Mouse (Mus musculus): ENCODE measurements around the gene Gng7.

The Gng7 gene

DNA sequence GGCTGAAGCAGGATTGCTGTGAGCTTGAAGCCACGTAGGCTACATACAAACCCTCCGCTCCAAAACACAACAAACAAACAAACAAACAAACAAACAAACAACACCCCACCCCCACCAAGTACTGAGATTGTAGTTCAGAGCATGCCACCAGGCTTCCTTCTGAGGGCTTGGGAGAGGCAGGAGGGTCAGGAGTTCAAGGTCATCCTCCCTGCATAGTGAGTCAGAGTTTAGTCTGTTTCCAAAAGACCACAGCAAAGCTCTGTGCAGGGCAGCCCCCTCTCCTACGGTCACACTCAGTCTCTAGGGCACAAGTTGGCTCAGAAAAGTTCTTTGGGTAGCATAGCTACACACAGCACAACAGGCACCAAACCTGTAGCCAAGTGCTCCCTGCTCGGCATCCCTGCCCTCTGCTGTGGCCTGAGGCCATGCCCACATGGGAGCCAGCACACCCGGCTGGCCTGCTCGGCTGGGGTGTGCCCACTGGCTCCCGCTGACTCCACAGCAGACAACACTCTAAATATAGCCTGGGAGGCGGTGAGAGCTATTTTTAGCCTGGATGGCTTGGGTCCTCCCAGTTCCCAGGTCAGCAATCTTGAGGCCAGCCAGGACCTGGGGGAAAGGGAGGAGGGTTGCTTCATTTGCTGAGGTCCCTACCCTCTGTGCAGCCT lies 74.3 kb downstream of the Gng7 start:
- no peak for DNase-seq

DNA sequence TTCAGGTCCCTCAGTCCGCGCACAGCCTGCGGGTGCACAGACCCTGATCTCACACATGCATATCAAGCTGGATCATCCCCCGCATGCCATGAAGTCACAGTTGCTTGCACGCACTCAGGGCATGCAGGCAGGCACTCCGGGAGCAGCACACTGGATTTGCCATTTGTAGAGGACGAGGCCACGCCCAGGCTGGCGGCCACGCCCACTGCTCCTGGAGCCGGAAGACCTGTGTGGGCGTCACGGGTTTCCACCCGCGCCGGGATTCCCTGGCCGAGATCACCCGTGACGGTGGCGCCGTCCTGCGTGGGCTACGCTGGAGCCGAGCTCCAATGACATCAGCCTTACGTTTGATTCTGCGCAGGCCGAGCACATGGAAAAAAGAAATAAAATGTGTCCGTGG lies 75.1 kb downstream of the Gng7 start:
- DNase-seq, result peak; percentile 65 to 81

DNA sequence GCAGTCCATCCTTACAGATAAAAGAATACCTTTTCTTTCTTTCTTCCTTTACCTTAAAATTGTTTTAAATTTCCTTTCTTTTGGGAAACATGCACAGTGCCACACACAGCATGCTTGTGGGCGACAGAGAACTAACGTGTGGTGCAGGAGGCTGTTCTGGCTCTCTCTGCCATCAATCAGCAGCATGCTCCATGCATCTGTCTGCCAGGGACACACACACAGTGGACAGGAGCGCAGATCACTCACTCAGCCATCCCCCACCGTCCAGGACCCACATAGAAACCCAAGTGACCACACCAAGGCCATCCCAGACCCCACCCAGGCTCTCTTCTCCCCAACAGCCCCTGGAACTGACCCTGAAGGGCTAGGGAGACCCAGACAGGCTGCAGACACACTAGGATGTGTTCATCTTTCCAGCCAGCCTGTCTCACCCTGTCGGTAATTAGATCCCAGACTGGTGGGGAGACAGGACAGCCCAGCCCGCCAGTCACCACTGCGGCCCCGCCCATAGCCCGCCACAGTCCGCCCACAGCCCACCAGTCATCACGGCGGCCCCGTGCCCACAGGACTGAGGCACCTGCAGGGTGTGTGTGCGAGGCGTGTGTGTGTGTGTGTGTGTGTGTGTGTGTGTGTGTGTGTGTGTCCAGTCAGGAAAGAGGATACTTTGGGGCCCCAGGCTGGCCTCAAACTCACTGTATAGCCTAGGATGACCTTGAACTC lies 75.8 kb downstream of the Gng7 start:
- no peak for DNase-seq

DNA sequence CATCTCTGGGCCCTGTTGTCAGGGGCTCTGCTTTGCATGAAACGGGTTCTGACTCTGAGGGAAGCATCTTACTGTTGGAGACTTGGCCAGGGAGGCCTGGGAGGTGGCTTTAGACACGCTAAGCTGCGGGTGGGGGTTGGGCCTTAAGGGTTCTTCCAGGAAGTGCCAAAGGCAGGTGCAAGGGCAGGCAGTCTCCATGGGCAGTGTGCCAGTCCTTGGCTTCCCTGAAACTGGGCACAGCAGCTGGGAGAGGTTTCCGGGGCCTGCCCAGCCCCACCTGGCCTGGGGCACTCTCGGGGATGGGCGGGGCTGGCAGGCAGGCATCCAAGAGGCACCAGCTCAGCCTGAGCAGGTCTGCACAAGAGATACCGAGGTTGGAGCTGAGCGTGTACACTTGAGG lies 77.1 kb downstream of the Gng7 start:
- DNase-seq, result peak in 1 of 2 experiments; percentile 31

DNA sequence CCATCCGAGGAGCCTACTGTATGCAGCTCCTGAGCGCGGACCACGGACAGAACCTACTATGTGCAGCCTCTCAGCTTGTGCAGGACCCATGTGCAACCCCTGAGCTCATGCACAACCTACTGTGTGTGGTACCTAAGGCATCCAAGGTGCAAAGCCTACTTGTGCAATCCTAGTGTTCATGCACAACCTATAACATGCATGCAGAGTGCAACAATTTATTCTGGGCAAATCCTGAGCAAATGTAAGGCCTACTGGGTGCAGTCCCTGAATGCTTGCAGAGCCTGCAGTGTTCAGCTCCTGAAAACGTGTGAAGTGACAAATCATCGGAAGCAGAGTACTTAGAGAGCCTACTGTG lies 78.0 kb downstream of the Gng7 start:
- no peak for DNase-seq

DNA sequence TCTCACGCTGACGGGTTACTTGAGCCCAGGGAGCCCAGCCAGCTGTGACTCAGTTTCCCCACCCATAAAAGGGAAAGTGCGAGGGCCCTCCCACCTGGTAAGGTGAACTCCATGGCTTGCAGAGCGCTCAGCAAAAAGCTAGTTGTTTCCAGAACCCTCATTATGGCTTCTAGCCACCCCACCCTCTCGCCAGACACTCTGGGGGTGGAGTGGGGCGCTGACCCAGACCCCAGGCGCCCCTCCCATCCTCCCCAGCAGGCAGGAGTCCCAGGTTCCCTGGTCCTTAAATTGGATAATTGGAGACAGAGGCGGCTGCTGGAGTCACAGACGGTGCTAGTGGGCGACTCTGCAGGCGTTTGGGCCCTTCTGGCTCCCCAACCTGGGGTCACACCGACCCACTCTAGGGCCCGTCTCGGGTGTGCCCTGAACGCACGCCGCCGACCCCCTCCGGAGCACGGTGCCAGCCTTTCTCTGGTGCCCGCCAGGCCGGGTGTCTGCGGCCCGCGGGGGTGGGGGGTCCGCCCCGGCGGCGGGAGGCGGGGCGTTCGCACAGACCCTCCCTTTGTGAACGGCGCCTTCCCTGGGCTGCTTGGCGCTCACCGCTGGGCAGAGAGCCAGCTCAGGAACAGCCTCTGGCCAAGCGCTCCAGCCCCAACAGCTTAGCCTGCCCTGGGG lies 78.5 kb downstream of the Gng7 start:
- no peak for DNase-seq

DNA sequence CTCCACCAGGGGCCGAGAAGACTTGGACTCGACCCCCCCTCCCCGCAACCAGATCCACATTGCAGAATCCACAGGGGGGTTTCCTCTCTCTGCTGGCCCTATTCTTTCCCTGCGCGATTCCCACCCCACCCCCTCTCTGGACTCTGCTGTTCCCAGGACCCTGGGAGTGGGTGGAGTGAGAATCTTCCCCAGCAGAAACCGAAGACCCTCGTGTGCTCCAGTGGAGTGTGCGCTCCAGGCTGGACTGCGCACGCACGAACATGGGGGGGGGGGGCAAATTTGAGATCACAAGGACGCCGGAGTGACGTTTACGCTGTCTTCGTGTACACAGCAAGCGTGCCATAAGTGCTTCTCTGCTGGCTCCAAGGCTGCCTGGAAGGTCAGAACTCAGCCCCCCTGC lies 79.0 kb downstream of the Gng7 start:
- DNase-seq, result no peak

DNA sequence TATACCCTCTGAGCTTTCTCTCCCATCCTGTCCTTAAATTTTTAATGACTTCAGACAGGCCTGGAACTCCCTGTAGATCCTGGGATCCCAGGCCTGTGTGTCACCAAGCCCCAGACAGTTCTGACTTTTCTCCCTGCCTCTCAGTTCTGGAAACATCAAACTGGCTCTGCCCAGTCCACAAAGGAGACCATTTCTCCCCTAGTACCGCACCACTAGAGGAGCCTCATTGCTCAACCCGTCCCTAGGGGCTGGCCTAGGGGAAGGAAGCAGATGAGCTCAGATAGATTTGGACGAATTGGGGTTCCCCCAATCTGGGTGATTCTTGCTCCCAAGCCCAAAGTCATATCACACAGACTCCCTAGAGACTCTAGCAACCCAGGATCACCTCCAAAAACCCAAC lies 79.5 kb downstream of the Gng7 start:
- no peak for DNase-seq

DNA sequence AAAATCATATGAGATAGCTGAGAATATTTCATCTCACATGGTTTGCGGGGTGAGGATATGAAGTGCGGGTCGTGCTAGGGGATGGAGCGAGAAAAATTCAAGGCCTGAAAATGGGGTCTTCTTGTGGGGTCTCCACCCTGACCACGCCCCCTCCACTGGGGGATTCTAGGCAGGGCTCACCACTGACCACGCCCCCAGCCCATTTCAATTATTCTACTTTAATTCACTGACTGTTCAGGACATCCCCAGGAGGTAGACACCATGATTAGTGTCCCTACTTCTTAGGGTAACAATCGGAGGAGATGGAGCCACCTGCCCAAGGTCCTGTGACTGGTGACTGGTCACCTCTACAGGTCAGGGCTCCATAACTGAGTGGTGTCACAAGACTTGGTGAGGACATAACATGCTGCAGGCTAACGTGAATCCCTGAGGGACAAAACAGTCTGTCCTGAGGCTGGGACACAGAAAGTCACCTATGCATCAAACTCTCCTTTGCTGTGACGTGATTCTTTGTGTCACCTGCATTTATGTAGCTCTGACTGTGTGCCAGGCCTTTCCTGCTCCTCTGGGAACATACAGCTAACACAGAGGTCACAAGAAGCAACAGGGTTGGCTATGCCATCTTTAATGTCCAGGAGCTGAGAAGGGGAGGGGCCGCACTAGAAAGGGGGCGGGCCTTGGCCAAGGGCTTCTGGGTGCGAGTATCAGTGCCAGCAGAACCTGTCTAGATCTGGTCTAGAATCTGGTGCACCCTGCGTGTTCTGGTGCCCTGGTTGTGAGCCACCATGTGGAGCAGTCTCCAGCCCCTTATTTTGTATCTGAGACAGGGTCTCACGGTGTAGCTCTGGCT lies 80.4 kb downstream of the Gng7 start:
- no peak for DNase-seq

DNA sequence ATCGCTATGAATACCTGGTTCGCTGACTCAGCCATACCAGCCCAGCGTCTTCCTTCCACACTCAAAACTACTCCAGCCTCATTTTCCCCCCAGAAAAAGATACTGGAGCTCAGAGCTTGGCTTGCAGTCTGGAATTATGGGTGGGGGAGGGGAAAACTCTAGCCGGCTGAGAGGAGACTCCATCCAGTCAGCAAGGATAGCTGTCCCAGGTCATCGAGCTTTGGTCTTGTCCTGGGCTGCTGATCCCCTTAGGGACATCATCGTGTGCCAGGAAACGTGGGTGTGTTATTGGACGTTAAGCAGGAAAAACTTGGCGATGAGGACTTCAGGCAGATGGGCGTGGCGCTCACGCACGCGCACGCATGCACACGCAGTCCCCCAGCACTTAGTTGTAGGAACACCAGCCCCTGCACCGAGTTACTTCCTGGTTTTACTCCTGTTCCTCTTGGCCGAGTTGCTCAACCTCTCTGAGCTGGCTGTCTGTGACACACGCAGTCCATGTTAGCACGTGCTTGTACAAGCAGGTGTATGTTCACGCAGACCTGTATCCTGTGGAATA lies 81.2 kb downstream of the Gng7 start:
- DNase-seq, result peak; percentile 32 to 49

DNA sequence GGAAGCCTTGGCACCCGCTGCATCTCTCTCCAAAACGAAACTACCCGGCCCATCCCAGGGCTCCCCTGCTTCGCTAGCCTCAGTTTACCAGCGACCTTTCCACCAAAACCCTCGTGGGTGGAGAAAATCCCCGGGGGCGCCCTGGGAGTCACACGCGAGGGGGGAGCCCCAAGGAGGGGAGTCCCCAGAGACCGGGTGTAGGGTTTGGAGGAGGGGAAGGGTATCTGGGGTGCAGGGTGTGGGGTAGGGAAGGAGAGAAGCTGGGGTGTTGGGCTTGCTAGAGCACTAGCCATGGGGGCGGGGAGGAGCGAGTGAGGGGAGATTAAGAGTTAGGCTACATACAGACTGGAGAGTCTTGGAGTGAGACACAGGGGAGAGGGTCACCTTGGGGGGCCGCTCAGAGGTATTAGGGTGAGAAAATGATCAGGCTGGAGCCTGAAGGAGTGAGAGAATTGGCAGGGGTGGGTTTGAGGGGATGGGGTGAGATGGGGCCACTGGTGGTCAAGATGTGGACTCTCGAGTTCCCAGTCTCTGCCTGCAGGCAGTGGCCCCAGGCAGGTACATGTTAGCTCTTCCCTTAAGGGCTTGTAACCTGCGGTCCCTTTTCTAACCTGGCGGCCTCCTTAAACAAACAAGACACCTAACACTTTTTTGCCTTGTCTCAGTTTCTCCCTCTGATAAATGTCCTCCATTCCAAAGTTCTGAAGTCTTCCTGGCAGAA lies 81.9 kb downstream of the Gng7 start:
- no peak for DNase-seq

DNA sequence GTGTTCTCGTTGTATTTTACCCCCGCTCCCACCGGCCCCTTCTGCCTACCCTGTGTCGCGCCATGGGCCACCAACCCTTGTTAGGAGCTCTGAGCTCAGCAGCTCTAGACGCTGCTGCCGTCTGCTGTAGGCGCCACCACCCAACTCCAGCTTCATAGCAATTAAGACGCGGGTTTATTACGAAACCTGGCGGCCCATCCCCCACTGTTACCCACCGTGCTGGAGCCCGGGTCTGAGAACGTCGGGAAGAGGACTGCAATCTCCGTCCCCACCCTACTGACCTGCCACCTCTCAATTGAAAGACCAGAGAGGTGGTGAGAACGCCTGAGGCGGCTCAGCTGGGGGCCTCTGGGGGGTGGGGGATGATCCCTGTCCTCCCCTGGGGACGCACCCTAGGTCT lies 82.5 kb downstream of the Gng7 start:
- no peak for DNase-seq

DNA sequence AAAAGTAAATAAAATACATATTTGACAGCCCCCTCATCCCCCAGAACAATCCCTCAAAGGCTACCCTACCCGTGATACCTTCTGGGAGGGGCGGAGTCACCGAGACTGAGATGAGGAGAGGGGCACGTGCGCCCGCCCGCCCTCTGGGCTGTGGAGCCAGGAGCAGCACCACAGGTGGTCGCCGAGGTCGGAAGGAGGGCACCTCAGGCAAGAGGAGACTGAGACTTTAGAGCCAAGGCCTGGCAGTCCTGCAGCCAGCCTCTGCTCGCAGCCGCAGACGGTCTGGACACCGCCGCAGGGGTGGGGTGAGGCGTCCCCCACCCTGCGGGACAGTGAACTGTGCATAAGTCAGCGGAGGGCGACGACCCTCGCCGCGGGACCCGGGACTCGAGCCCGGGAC lies 83.0 kb downstream of the Gng7 start:
- no peak for DNase-seq

DNA sequence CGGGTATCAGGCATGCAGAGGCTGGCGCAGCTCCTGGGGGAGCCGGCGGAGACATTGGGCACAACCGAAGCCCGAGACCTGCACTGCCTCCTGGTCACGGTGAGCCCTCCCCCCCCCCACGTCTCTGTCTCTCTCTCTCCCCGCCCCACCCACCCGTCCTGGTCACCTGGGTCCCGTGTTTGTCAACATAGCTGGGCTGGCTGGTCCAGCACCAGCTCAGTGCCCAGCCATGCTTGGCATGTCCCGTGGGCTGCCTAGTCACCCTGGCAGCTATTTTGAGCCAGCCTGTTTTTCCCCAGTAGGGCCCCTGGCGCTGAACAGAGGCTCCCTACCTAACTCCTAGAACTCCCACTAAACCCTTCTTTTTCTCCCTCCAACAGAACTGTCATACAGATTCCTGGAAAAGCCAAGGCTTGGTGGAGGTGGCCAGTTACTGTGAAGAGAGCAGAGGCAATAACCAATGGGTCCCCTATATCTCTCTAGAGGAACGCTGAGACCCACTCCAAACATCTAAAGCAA lies 83.5 kb downstream of the Gng7 start:
- DNase-seq, result no peak

DNA sequence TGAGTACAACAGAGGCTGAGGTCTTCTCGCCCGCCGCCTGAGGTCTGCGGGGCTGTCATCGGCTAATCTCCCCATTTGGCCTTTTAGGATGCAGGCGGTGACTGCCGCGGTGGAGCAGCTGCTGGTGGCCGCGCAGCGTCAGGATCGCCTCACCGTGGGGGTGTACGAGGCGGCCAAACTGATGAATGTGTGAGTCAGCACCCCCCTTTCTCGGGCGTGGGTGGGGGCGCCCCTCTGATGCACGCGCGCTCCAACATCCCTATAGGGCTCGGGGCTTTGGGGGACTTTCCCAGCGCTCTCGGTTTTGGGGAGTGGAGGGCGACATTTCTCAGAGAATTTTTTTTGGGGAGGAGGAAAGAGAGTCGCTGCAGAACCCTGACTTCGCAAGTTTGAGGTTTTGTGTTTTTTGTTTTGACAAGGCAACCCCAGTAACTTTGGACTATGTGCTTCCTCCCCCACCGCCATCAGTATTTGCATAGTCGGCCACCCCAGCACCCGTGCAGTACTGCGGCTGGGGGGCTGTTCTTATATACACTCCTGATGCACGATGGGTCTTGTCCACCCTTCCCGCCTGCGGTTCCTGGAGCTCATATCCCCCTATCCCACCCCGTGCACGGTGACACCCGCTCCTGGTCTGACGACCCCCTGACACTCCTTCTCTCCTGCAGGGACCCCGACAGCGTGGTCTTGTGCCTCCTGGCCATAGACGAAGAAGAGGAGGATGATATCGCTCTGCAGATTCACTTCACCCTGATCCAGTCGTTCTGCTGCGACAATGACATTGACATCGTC lies 84.2 kb downstream of the Gng7 start:
- peak; percentile 45 to 62 for DNase-seq

DNA sequence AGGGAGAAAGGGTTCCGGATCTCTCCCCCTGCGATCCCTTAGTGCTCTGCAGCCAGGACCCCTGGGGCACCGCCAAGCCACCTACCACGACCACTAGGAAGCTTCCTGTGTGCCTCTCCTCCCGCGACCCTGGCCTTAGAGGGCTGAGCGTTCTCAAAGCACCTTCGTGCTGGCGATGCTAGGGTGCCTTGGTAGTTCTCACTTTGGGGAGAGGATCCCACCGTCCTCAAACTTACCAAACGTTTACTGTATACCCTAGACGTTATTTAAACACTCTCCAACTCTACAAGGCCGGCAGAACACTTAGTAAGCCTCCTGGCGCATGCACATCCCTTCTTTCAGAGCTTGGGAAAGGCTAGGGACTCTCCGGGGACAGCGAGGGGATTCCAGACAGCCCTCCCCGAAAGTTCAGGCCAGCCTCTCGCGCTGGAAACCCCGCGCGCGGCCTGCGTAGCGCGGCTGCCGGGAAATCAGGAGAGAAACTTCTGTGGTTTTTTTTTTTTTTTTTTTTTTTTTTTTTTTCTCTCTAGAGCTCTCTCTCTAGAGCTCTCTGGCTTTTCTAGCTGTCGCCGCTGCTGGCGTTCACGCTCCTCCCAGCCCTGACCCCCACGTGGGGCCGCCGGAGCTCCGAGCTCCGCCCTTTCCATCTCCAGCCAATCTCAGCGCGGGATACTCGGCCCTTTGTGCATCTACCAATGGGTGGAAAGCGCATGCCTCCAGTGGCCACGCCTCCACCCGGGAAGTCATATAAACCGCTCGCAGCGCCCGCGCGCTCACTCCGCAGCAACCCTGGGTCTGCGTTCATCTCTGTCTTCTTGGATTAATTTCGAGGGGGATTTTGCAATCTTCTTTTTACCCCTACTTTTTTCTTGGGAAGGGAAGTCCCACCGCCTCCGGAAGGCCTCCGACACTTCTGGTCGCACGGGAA lies 85.2 kb downstream of the Gng7 start, which contains the start of gene Gadd45b:
TSS of gene Gadd45b (plus strand) at position 775 of the 928 bp plus-strand sequence.
- peak; percentile 97 to 99 for DNase-seq

DNA sequence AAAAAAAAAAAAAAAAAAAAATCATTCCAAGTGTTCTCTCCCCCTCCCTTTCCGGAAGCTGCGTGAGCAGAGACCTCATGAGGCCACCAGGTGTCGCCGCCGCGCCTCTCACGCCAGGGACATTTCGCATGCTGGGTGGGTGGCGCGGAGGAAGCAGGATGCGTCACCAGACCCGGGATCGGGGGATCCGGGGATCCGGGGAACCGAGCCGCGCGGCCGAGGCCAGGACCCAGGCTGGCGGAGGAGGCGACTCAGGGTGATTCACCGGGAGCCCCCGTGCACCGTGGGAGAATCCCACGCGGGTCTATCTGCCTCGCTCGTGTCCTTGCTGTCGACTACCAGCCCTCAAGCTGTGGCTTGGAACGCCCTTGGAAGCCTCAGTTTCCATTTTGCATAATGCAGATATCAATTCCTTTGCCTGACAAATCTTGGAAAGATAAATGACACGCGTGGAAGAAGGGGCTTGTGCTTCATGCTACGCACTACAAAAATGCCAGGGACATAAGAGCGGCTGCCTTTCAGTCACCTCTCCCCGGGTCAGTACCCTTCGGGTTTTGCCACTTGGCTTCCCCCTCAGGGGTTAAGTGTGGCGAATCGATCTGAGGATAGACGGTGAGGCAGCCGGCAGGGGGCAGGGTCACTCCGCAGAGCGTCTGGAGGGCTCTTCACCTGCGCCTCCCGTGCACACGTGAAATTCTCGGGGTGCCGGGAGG lies 86.0 kb downstream of the Gng7 start:
- DNase-seq, result peak; percentile 75 to 89

DNA sequence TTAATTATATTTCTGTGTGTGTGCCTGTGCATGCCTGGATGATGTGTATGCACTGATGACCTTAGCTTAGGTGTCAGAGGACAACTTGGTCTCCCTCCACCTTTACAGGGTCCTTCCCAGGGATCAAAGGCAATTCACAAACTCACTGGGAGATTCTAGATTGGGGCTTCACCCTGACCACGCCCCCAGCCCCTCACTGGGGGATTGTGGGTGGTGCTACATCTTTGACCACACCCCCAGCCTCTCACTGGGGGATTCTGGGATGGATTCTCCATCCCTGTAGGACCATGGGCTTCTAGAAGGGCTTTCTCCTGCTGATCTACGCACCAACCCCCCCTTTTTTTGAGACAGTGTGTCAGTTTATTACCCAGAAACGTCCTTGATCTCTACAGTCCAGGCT lies 89.3 kb downstream of the Gng7 start:
- no peak for DNase-seq

DNA sequence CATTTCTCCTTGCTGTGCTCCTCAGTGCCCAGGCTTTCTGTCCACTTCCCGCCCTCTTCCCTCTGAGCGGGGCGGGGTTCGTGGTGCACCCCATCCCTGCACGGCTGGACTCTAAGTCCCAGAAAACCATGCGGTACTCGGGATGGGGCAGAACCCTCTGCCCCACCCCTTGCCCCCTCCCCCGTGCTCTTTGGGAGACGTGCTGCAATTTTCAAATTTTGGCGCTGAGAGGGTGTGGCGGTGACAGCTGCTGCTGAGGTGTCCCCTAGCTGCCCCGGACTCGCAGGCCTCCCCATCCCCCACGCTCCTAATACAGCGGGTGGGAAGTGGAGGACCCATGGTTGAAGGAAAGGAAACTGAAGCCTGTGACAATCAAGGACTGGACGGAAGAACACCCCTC lies 92.8 kb downstream of the Gng7 start:
- DNase-seq, result no peak
